Mouse (Mus musculus) forebrain, embryonic 16.5 days (tissue): ENCODE results near the gene Zfp786. TPM values are rescaled to one million over a fixed set of nuclear protein-coding genes. Genes with fewer than 3 reads are reported as not detected.

ENCODE experiments used
- ATAC-seq: fragments of 200-750 bp; cut with Nextera tagmentation; 2 replicates; pipeline ENCODE4 v1.8.0; 2017; ENCODE audit warnings: mild to moderate bottlenecking, moderate library complexity
- H3K27ac ChIP-seq: fragments of 300-500 bp; sonication (generic); 2 replicates; pipeline ENCODE4 v1.5.1; 2014; ENCODE audit warnings: low read length, control low read depth
- H3K27me3 ChIP-seq: fragments of 300-500 bp; sonication (generic); replicated peaks from 2 replicates; pipeline ENCODE4 v1.6.1; 2014; ENCODE audit warnings: low read length; ENCODE audit not compliant: control insufficient read depth, insufficient read depth
- H3K36me3 ChIP-seq: fragments of 300-500 bp; sonication (generic); 2 replicates; pipeline ENCODE4 v1.6.1; 2014; ENCODE audit not compliant: control insufficient read depth, insufficient read depth
- H3K4me1 ChIP-seq: fragments of 300-500 bp; sonication (generic); replicated peaks from 2 replicates; pipeline ENCODE4 v1.6.1; 2014; ENCODE audit warnings: low read length; ENCODE audit not compliant: control insufficient read depth, insufficient read depth
- H3K4me2 ChIP-seq: fragments of 300-500 bp; sonication (generic); 2 replicates; pipeline ENCODE4 v1.6.1; 2014; ENCODE audit warnings: mild to moderate bottlenecking, low read length, control low read depth
- H3K4me3 ChIP-seq: fragments of 300-500 bp; sonication (generic); replicated peaks from 2 replicates; pipeline ENCODE4 v1.5.1; 2014; ENCODE audit warnings: mild to moderate bottlenecking, low read length, control low read depth
- H3K9ac ChIP-seq: fragments of 300-500 bp; sonication (generic); replicated peaks from 2 replicates; pipeline ENCODE4 v1.6.1; 2014; ENCODE audit warnings: low read depth, low read length, control low read depth
- H3K9me3 ChIP-seq: fragments of 300-500 bp; sonication (generic); 2 replicates; pipeline ENCODE4 v1.6.1; 2016; ENCODE audit warnings: low read length; ENCODE audit not compliant: control insufficient read depth
- WGBS: fragments of 180-500 bp; shearing (Covaris S2); extraction: QIAGEN DNeasy Blood & Tissue Kit; methylation state at CpG from one replicate; pipeline ENCODE4 v1.1.7; 2014; 5-methylcytosine and 5-hydroxymethylcytosine counted together
- polyA plus RNA-seq: library from polyadenylated mRNA; unstranded; fragments of >200 nt; fragmentation: Nextera tagmentation; extraction: Ambion mirVana; gene quantifications from 2 replicates; pipeline ENCODE4 v1.2.1, GENCODE M21; 2015

Gene Zfp786
- polyA plus RNA-seq, 1 experiment from 2014 or later: 21.9 TPM

DNA sequence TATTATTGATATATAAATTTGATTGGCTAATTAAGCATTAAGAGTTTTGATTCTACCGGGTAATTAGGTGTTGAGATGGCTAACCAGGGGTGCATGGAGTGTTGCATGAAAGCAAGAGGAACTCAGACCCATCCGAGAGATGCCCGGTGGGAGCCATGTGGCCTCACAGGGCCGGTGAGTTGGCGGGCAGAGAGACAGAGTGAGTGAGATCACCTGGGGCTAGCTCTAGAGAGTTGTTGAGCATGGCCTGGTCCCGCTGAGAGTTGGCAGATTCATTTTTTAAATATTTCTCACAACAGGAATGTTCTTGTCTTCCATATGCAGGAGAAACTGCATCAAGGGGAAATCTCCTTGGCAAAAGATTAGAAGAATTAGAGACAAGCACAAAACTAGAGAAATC, 26.6 kb upstream of the Zfp786 start:
- H3K27me3 ChIP-seq: no peaks in the 10 kb centered on the region
- H3K9ac ChIP-seq: no peak overlapping the region
- H3K4me1 ChIP-seq: no peaks in the 10 kb centered on the region
- H3K36me3 ChIP-seq: peaks cover 19% of the 10 kb centered on the region
- no peak overlapping the region for H3K4me3 ChIP-seq
- no peak overlapping the region for H3K27ac ChIP-seq
- H3K4me2 ChIP-seq: no peak overlapping the region
- no peaks in the 10 kb centered on the region for H3K9me3 ChIP-seq
- no peak for ATAC-seq
- 88% methylated on average over 6 of the region's 6 CpGs for WGBS

DNA sequence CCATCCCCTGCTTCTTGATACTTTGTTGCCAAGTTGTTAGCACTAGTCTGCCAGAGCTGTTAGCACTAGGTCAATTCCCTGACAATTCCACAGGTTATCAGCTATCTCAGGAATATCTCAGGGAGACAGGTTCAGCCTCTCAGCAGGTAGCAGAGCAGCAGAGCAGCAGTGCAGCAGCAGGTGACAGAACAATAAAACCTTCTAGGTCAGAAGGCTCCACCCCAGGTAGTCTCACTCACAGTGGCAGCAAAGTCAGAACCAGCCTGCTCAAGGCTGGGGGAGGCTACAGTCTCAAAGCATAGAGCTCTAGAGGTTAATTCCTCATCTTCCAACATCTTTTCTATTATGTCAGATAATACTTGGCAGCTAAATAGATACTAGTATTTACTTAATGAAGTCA, 15.1 kb upstream of the Zfp786 start:
- Histone ChIP-seq H3K27ac (no peak overlapping the region), H3K4me2 (no peak overlapping the region), H3K9me3 (no peaks in the 10 kb centered on the region), H3K27me3 (no peaks in the 10 kb centered on the region), H3K4me1 (no peaks in the 10 kb centered on the region), H3K4me3 (no peak overlapping the region), H3K36me3 (no peaks in the 10 kb centered on the region), H3K9ac (no peak overlapping the region)
- no peak for ATAC-seq

- WGBS: 92% methylated on average over 1 of the region's 1 CpGs
- Histone ChIP-seq H3K27ac (no peak overlapping the region), H3K4me2 (no peak overlapping the region), H3K9ac (no peak overlapping the region), H3K36me3 (no peaks in the 10 kb centered on the region), H3K4me3 (no peak overlapping the region), H3K27me3 (no peaks in the 10 kb centered on the region), H3K9me3 (no peaks in the 10 kb centered on the region), H3K4me1 (peaks cover 6% of the 10 kb centered on the region)
- no peak for ATAC-seq
Observed at GRCm38 (mm10) chr6:47842337-47842736, 11.7 kb upstream of the Zfp786 start.

- Histone ChIP-seq H3K9ac (no peak overlapping the region), H3K27me3 (no peaks in the 10 kb centered on the region), H3K27ac (no peak overlapping the region), H3K4me1 (peaks cover 9% of the 10 kb centered on the region), H3K4me3 (no peak overlapping the region), H3K9me3 (no peaks in the 10 kb centered on the region), H3K36me3 (no peaks in the 10 kb centered on the region), H3K4me2 (no peak overlapping the region)
- ATAC-seq: no peak
- 97% methylated on average over 2 of the region's 2 CpGs for WGBS
Observed at GRCm38 (mm10) chr6:47841831-47842230, 11.2 kb upstream of the Zfp786 start.

DNA sequence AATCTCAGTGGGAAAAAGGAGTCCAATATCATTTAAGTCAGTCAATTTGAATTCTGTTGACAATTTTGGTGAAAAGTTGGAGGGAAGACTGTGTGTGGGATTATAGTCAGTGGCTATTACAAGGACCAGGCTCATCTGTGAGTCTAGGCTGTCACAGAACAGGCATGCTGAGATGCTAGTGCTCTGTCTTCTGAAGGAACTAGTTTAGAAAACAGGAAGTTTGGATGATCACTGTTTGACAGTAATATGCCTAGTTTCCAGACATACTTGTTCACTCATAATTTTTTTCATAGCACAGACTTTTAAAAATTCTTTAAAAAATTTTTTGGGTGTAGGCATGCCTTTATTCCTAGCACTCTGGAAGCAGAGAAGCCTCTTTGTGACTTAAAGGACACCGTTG, 10.4 kb upstream of the Zfp786 start:
- 100% methylated on average over 1 of the region's 1 CpGs for WGBS

GRCm38 (mm10) chr6:47837630-47838029, 7.0 kb upstream of the Zfp786 start:
- no peaks in the 10 kb centered on the region for H3K9me3 ChIP-seq
- no peak overlapping the region for H3K27ac ChIP-seq
- H3K27me3 ChIP-seq: no peaks in the 10 kb centered on the region
- no peak overlapping the region for H3K4me3 ChIP-seq
- WGBS: 87% methylated on average over 2 of the region's 2 CpGs
- no peak overlapping the region for H3K9ac ChIP-seq
- H3K4me1 ChIP-seq: peaks cover 9% of the 10 kb centered on the region
- ATAC-seq: no peak
- no peaks in the 10 kb centered on the region for H3K36me3 ChIP-seq
- H3K4me2 ChIP-seq: no peak overlapping the region

More for the DNA sequence above, 10.4 kb upstream of the Zfp786 start:
- Histone ChIP-seq H3K9me3 (no peaks in the 10 kb centered on the region), H3K27me3 (no peaks in the 10 kb centered on the region), H3K4me3 (no peak overlapping the region), H3K4me1 (peaks cover 9% of the 10 kb centered on the region), H3K4me2 (no peak overlapping the region), H3K36me3 (no peaks in the 10 kb centered on the region), H3K27ac (no peak overlapping the region), H3K9ac (no peak overlapping the region)
- ATAC-seq: no peak

DNA sequence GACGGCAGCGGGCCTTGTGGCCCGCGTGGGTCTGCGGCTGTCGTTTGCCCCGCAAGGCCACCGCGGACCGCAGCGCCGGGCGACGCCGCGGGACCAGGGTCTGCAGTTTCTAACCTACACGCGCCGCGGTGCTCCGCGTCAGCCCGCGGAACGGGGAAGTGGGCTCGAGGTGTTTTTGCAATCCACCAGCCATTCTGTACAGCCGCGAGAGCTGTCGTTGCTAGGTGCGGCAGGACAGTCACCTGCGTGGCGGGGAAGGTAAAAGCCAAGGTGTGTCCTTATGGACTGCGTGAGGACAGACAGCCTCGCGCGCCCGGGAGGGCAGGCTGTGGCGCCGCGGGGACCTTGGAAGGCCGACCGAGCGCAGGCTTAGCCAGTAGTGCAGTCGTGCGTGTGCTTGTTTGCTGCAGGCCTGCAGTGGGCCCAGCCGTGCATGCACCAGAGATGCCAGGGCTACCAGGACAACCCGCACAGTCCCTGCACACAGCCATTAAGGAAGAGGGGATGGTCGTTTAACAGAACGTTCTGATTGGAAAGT, 5.4 kb upstream of the Zfp786 start:
- no peaks in the 10 kb centered on the region for H3K9me3 ChIP-seq
- peak overlapping the region; percentile 97 for H3K9ac ChIP-seq
- H3K4me1 ChIP-seq: peaks cover 9% of the 10 kb centered on the region
- peak overlapping the region; percentile 64 for H3K4me2 ChIP-seq
- H3K27ac ChIP-seq: peak overlapping the region; percentile 97
- under 1% methylated on average over 49 of the region's 49 CpGs for WGBS
- H3K27me3 ChIP-seq: no peaks in the 10 kb centered on the region
- H3K36me3 ChIP-seq: no peaks in the 10 kb centered on the region
- peak overlapping the region; percentile 95 for H3K4me3 ChIP-seq
- peak; percentile 78 for ATAC-seq

- peak within 1 kb of the TSS; percentile 97 for H3K9ac ChIP-seq
- peak within 1 kb of the TSS; percentile 64 for H3K4me2 ChIP-seq
- no peaks in the 10 kb centered on the region for H3K36me3 ChIP-seq
- H3K27me3 ChIP-seq: no peaks in the 10 kb centered on the region
- H3K4me3 ChIP-seq: peak within 1 kb of the TSS; percentile 95
- H3K27ac ChIP-seq: peak within 1 kb of the TSS; percentile 97
- peaks cover 12% of the 10 kb centered on the region for H3K4me1 ChIP-seq
- WGBS: under 1% methylated on average over 52 of the region's 52 CpGs
- peak; percentile 97 for ATAC-seq
- no peaks in the 10 kb centered on the region for H3K9me3 ChIP-seq
Observed at GRCm38 (mm10) chr6:47835482-47835983, 4.9 kb upstream of the Zfp786 start, which contains the start of gene Zfp398. Zfp398 (plus strand) TSS chr6:47835661.

DNA sequence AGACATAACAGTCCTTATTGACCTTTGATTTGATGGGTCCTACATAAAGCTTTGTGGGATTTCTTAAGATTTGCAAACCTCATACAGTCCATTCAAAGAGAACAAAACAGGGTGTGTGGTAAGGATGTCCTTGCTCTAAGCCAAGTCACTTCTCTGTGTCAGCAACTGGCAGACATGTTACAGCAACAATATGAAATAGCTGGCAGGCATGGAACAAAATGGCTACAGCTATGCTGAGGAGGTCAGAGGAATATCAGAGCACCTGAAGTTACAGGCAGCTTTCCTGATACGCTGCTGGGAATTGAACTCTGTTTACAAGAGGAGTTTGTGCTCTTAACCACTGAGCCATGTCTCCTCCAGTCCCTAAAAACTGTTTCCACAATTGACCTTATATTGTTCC, 1.6 kb upstream of the Zfp786 start:
- WGBS: 80% methylated on average over 1 of the region's 1 CpGs
- Histone ChIP-seq H3K9ac (no peak overlapping the region), H3K27ac (no peak overlapping the region), H3K4me1 (peaks cover 15% of the 10 kb centered on the region), H3K36me3 (no peaks in the 10 kb centered on the region), H3K9me3 (no peaks in the 10 kb centered on the region), H3K27me3 (no peaks in the 10 kb centered on the region), H3K4me2 (no peak overlapping the region), H3K4me3 (no peak overlapping the region)
- ATAC-seq: no peak

DNA sequence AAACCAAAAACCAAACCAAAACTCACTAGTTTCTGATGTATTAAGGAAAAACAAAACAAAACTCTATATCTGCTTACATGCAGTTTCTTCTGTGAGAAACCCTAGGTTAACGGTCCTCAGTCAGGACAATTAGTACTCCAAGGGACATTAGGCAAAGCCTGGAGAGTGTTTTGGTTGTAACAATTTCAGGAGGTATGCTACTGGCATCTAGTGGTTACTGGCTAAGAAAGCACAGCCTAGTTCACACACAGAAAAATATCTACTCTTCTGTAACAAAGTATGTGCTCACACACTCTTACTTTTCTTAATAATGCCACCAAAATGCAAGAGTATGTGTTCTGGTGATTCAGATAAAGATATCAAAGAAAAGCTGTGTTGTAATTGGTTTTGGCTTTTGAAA, 1.7 kb downstream of the Zfp786 start:
- H3K36me3 ChIP-seq: peaks cover 8% of the 10 kb centered on the region
- H3K27me3 ChIP-seq: no peaks in the 10 kb centered on the region
- H3K27ac ChIP-seq: no peak overlapping the region
- WGBS: 3% methylated on average over 1 of the region's 1 CpGs
- no peak for ATAC-seq
- H3K4me2 ChIP-seq: peak overlapping the region; percentile 58
- no peaks in the 10 kb centered on the region for H3K9me3 ChIP-seq
- peaks cover 12% of the 10 kb centered on the region for H3K4me1 ChIP-seq
- H3K9ac ChIP-seq: no peak overlapping the region
- peak overlapping the region; percentile 31 for H3K4me3 ChIP-seq
